Mouse (Mus musculus) embryonic fibroblast, embryonic 13.5 days (primary cell): ENCODE data around the gene Rgma.

Source experiments
- CTCF ChIP-seq: IDR thresholded peaks from 2 replicates; pipeline ENCODE4 v1.5.1; 2011; ENCODE audit warnings: mild to moderate bottlenecking, control low read depth, low read length, moderate library complexity, borderline replicate concordance; ENCODE audit not compliant: insufficient read depth
- POLR2A ChIP-seq: IDR thresholded peaks from 2 replicates; pipeline ENCODE4 v1.6.1; 2011; ENCODE audit warnings: low read depth, mild to moderate bottlenecking, control low read depth, low read length, moderate library complexity

- TF ChIP-seq CTCF (no peak), POLR2A (no peak)
These were observed 44.1 kb downstream of the Rgma start for GRCm38 (mm10) chr7:73419375-73419774.
